Mouse (Mus musculus) C2C12 (cell line): ENCODE results near the gene Hdlbp. TPM values are rescaled to one million over a fixed set of nuclear protein-coding genes. Genes with fewer than 3 reads are reported as not detected.
"Not testable (repeated sequence)": the region's sequence is repeated elsewhere in the genome, so short reads cannot be mapped to it uniquely, and the experiment has no call there.

Experiments
- H3K27me3 ChIP-seq: one replicate; pipeline ENCODE4 v1.6.1; 2011; ENCODE audit not compliant: control insufficient read depth, insufficient read depth, insufficient read length
- H3K36me3 ChIP-seq: one replicate; pipeline ENCODE4 v1.6.1; 2011; ENCODE audit not compliant: control insufficient read depth, insufficient read depth
- H3K4me3 ChIP-seq: one replicate; pipeline ENCODE4 v1.5.1; 2011; ENCODE audit warnings: mild to moderate bottlenecking, control low read depth; ENCODE audit not compliant: poor library complexity, insufficient read depth, severe bottlenecking
- H3K79me2 ChIP-seq: one replicate; pipeline ENCODE4 v1.6.1; 2011; ENCODE audit not compliant: control insufficient read depth, insufficient read depth
- H3K79me3 ChIP-seq: one replicate; pipeline ENCODE4 v1.6.1; 2011; ENCODE audit warnings: low read depth, control low read depth
- H3ac ChIP-seq: one replicate; pipeline ENCODE3; 2011; ENCODE audit warnings: low read depth; ENCODE audit not compliant: control insufficient read depth, insufficient read length
- CEBPB ChIP-seq: IDR thresholded peaks from one replicate; pipeline ENCODE4 v1.6.1; 2011; ENCODE audit warnings: low read depth, mild to moderate bottlenecking, control low read depth, moderate library complexity
- CTCF ChIP-seq: IDR thresholded peaks from one replicate; pipeline ENCODE4 v1.5.1; 2011; ENCODE audit not compliant: control insufficient read depth, insufficient read depth, insufficient read length
- FOSL1 ChIP-seq: IDR thresholded peaks from one replicate; pipeline ENCODE4 v1.8.0; 2011; ENCODE audit warnings: mild to moderate bottlenecking, low read length; ENCODE audit not compliant: poor library complexity, insufficient read depth, severe bottlenecking
- MAX ChIP-seq: IDR thresholded peaks from one replicate; pipeline ENCODE4 v1.6.1; 2011; ENCODE audit warnings: mild to moderate bottlenecking, control low read depth
- MYOD1 ChIP-seq: IDR thresholded peaks from one replicate; pipeline ENCODE4 v1.6.1; 2011; ENCODE audit warnings: low read depth; ENCODE audit not compliant: control insufficient read depth, insufficient read length
- MYOG ChIP-seq: IDR thresholded peaks from one replicate; pipeline ENCODE4 v1.6.1; 2011; ENCODE audit not compliant: control insufficient read depth, insufficient read length; ENCODE audit errors: extremely low read depth
- USF1 ChIP-seq: IDR thresholded peaks from one replicate; pipeline ENCODE4 v1.6.1; 2011; ENCODE audit warnings: low read depth, mild to moderate bottlenecking, control low read depth, moderate library complexity
- polyA plus RNA-seq: library from polyadenylated mRNA; unstranded; fragments of >200 nt; fragmentation: generic; extraction: Trizol; gene quantifications from one replicate; pipeline ENCODE4 v1.2.1, GENCODE M21; 2012; ENCODE audit warnings: missing spikeins

Gene Hdlbp
- polyA plus RNA-seq, 1 experiment, result 134 TPM

DNA sequence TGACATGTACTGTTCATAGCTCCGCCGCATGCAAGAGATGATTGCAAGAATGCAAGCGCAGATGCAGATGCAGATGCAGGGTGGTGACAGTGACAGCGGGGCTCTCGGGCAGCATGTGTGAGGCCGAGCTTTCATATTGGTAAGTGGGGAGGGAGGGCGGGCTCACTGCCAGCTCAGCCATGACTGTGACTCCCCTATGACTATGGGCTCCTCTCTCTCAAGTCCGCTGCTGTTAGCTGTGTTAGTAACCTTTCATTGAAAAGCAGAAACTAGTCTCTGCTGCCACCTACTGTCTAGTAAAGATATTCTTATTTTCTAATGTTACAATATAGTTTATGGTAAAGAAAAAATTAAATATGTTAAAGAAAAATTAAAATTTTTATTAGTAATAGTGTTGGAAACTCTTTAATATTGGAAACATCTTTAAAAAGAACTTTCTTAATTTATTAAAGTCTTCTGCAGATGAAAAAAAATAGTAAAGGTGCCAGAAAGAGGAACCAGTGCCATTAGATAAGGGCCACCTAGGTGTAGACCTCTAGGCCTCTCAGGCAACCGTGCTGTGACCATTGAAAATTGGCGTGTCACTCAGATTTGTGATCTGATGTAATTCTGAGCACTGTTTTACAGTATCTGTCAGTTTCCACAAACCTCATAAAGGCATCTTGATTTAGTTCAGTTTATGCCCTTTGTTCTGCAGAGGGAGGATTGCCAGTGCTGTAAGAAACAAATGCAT, 28.5 kb upstream of the Hdlbp start:
- H3K79me3 ChIP-seq, result no peaks in the 10 kb centered on the region
- peaks cover 81% of the 10 kb centered on the region for H3K36me3 ChIP-seq
- TF ChIP-seq CTCF, result no peak
- TF ChIP-seq MAX, result no peak
- no peak for TF ChIP-seq CEBPB

DNA sequence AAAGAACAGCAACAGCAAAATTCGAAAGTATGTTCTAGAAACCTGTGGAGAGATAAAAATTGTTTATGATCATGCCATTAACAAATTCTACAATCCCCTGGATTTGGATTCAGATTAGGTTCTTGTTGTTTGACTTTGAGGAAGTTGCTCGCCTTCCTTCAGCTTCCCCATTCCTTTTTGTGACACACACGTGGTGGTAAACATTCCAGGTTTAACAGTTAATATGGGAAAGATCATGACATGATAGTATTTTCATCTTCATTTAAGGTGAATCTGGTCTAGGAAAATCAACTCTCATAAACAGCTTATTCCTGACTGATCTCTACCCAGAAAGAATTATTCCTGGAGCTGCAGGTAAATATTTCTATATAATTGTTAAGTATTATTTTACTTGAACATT, 16.7 kb upstream of the Hdlbp start:
- H3K27me3 ChIP-seq, result no peaks in the 10 kb centered on the region
- H3K79me2 ChIP-seq, result peaks cover 48% of the 10 kb centered on the region
- TF ChIP-seq CEBPB (no peak), MYOD1 (no peak), MAX (no peak), USF1 (no peak), MYOG (no peak), CTCF (no peak), FOSL1 (no peak)
- peaks cover 26% of the 10 kb centered on the region for H3K79me3 ChIP-seq
- peaks cover 70% of the 10 kb centered on the region for H3K36me3 ChIP-seq
- no peak overlapping the region for H3ac ChIP-seq
- H3K4me3 ChIP-seq, result no peak overlapping the region

More for the DNA sequence above, 28.5 kb upstream of the Hdlbp start:
- Histone ChIP-seq H3K27me3 (no peaks in the 10 kb centered on the region), H3ac (no peak overlapping the region), H3K4me3 (no peak overlapping the region), H3K79me2 (no peaks in the 10 kb centered on the region)

DNA sequence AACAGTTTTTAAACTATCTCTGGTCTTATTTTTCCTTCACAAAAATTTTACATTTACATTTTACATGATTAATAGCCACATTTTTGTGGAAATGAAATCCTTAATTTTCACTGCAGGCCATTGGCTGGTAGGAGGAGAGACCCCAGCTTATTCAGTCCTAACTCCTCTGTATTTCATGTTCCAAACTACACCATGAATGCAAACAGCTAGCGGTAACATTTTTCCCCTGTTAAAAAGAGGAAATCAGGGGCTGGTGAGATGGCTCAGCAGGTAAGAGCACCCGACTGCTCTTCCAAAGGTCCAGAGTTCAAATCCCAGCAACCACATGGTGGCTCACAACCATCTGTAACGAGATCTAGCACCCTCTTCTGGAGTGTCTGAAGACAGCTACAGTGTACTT, 7.7 kb upstream of the Hdlbp start:
- not testable (repeated sequence) for H3K4me3 ChIP-seq, H3K27me3 ChIP-seq, H3ac ChIP-seq
- Histone ChIP-seq H3K79me2 (peaks cover 100% of the 10 kb centered on the region), H3K79me3 (peaks cover 94% of the 10 kb centered on the region), H3K36me3 (peaks cover 23% of the 10 kb centered on the region)

DNA sequence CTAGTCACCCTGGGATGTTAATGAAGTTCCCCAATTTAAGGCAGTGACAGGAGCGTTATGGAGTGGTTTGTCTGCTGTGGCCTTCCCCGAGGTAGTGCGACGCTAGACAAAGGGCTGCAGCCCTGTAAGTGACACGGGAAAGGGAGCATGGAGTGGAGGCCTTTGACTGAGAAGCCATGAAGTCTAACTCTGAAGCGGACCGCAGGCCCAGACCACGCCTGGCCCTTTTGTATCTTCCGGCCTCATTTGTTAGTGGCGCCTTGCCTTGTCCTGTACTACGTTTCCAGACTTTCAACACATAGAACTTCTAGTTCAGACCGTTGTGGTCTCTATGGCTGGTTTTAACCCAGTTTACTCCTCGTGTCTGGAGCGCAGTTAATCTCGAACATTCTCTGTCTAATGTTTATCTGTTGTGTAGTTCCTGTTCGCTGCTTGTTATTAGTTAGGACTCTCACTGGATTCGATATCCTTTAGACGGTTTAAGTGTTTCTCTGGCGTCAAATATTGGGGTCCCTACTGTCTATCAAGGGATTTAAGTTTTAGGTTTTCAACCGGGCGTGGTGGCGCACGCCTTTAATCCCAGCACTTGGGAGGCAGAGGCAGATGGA, 965 bp upstream of the Hdlbp start:
- H3K36me3 ChIP-seq, result no peaks in the 10 kb centered on the region
- no peak for TF ChIP-seq MAX
- TF ChIP-seq MYOD1, result no peak
- no peak for TF ChIP-seq CTCF
- TF ChIP-seq MYOG, result no peak
- no peak for TF ChIP-seq FOSL1
- TF ChIP-seq USF1, result no peak
- TF ChIP-seq CEBPB, result no peak
- H3K27me3 ChIP-seq, result no peaks in the 10 kb centered on the region
- H3ac ChIP-seq, result peak overlapping the region; percentile 70
- H3K79me3 ChIP-seq, result peaks cover 86% of the 10 kb centered on the region
- peak overlapping the region; percentile 94 for H3K4me3 ChIP-seq
- peaks cover 93% of the 10 kb centered on the region for H3K79me2 ChIP-seq

DNA sequence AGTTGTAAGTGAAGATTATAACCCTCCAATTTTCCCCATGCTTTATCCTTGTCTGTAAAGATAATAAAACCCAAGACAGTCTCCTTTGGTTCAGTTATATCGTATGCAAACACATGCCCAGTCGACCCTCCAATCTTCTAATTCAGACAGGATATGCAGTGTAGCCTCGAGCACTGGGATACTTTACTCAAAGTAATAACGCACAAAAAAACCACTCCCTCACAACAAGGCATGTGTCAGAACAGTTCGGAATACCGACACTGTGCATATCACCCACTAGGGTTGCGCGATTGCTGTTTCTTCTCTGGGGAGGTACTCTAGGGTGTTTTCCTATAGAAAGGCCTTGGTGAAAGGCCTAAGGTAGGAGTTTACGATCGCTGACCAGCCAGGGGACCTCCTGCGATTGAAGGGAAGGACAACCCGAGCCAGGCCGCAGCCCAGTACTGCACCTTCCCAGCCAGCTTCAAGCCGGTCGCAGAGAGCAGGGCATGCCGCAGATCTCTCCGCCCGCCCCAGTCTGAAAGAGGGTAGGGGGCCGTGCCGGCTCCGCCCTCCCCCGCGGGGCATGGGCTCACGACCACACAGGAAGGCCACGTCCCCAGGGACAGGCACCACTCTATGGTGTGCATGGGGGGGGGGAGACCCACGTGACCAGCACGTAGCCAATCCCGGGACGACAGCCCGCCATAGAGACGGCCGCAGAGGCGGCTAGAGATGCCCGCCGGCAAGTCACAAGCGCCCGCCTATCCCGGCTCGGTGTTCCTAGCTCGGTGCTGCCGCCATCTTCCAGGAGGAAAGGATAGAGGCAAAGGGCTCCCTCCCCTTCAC, 643 bp downstream of the Hdlbp start:
- peaks cover 87% of the 10 kb centered on the region for H3K79me3 ChIP-seq
- TF ChIP-seq MYOD1, result no peak
- no peak for TF ChIP-seq CEBPB
- peak; percentile 84 for TF ChIP-seq USF1
- peak; percentile 39 for TF ChIP-seq CTCF
- peak overlapping the region; percentile 94 for H3K4me3 ChIP-seq
- H3K79me2 ChIP-seq, result peaks cover 93% of the 10 kb centered on the region
- no peaks in the 10 kb centered on the region for H3K36me3 ChIP-seq
- H3K27me3 ChIP-seq, result no peaks in the 10 kb centered on the region
- peak overlapping the region; percentile 70 for H3ac ChIP-seq

DNA sequence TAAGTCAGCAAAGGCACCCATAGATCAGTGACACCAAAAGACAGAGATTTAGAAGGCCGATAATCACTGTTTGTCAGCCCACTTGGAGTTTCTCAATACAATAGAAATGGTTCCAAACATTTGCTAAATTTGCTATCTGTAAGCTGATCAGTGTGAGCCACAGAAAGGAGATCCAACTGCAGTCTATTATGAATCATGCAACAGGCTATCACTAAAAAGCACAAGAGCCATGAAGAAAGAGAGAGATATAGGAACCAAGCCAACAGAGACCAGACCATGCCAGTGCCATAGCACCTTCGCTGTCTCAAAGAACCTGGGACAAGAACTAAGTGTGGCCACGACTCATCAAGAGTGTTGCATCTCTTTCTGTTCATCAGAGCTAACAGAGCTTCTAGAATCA, 2.9 kb downstream of the Hdlbp start:
- H3K79me2 ChIP-seq, result peaks cover 93% of the 10 kb centered on the region
- no peak overlapping the region for H3ac ChIP-seq
- peaks cover 83% of the 10 kb centered on the region for H3K79me3 ChIP-seq
- H3K36me3 ChIP-seq, result no peaks in the 10 kb centered on the region
- H3K4me3 ChIP-seq, result no peak overlapping the region
- H3K27me3 ChIP-seq, result no peaks in the 10 kb centered on the region
- TF ChIP-seq MYOG (no peak), USF1 (no peak), MYOD1 (no peak), FOSL1 (no peak), MAX (no peak), CEBPB (no peak), CTCF (no peak)
